Mouse (Mus musculus) adrenal gland, adult 10 weeks (tissue): ENCODE measurements around the gene S100a14. TPM values are rescaled to one million over a fixed set of nuclear protein-coding genes. Genes with fewer than 3 reads are reported as not detected.

Experiments
- polyA plus RNA-seq: library from polyadenylated mRNA; stranded (reverse); fragments of 350-450 nt; fragmentation: Illumina TruSeq; extraction: RNeasy Lipid Tissue Mini Kit (QIAGEN cat#74804); gene quantifications from one replicate; pipeline ENCODE4 v1.2.3, GENCODE M21; 2014; ENCODE audit warnings: low read depth, low replicate concordance

Gene S100a14
- not detected for polyA plus RNA-seq

GRCm38 (mm10) chr3:90526580-90526979 is at the start of gene S100a14:
TSS of gene S100a14 (plus strand) at chr3:90526856.

GRCm38 (mm10) chr3:90490696-90491256 is 35.9 kb upstream of the S100a14 start, which contains the start of gene Snapin:
TSS of gene Snapin (minus strand) at chr3:90491033.

GRCm38 (mm10) chr3:90508950-90509746 is 17.5 kb upstream of the S100a14 start, which contains the start of gene Chtop:
TSS of gene Chtop (minus strand) at chr3:90509498.

GRCm38 (mm10) chr3:90513796-90514590 is 12.7 kb upstream of the S100a14 start, which contains the start of the genes S100a1 and S100a13:
TSS of gene S100a1 (minus strand) at chr3:90514392.
TSS of gene S100a13 (plus strand) at chr3:90514435.

GRCm38 (mm10) chr3:90537141-90537904 is 10.7 kb downstream of the S100a14 start, which contains the start of gene S100a16:
TSS of gene S100a16 (plus strand) at chr3:90537254.

GRCm38 (mm10) chr3:90560008-90560628 is 33.5 kb downstream of the S100a14 start, which contains the start of gene S100a3:
TSS of gene S100a3 (plus strand) at chr3:90560578.

Other genes with a start within 250 kb of the S100a14 start
- 58.7 TPM for gene Gatad2b, start 233.7 kb upstream of the S100a14 start, polyA plus RNA-seq
- gene Slc27a3, start 136.9 kb upstream of the S100a14 start, polyA plus RNA-seq, result 1.7 TPM
- 32.7 TPM for gene Ints3, start 93.2 kb upstream of the S100a14 start, polyA plus RNA-seq
- gene Npr1, start 61.0 kb upstream of the S100a14 start, polyA plus RNA-seq, result 159 TPM
- gene Ilf2, start 50.7 kb upstream of the S100a14 start, polyA plus RNA-seq, result 73.4 TPM
- gene Snapin, start 35.8 kb upstream of the S100a14 start, polyA plus RNA-seq, result 156 TPM
- gene Chtop, start 17.4 kb upstream of the S100a14 start, polyA plus RNA-seq, result 164 TPM
- gene S100a1, start 12.5 kb upstream of the S100a14 start, polyA plus RNA-seq, result 54.6 TPM
- gene S100a13, start 12.4 kb upstream of the S100a14 start, polyA plus RNA-seq, result 14.9 TPM
- 41.3 TPM for gene S100a16, start 10.4 kb downstream of the S100a14 start, polyA plus RNA-seq
- gene S100a3, start 33.7 kb downstream of the S100a14 start, polyA plus RNA-seq, result not detected
- not detected for gene S100a2, start 63.4 kb downstream of the S100a14 start, polyA plus RNA-seq
- not detected for gene Gm42674, start 75.0 kb downstream of the S100a14 start, polyA plus RNA-seq
- gene S100a4, start 76.9 kb downstream of the S100a14 start, polyA plus RNA-seq, result 5.6 TPM
- not detected for gene S100a5, start 81.7 kb downstream of the S100a14 start, polyA plus RNA-seq
- 20.2 TPM for gene S100a6, start 86.0 kb downstream of the S100a14 start, polyA plus RNA-seq
- gene S100a7a, start 127.2 kb downstream of the S100a14 start, polyA plus RNA-seq, result 0.47 TPM
- gene S100a8, start 142.1 kb downstream of the S100a14 start, polyA plus RNA-seq, result 4.1 TPM
- not detected for gene S100a9, start 168.9 kb downstream of the S100a14 start, polyA plus RNA-seq
- gene Pglyrp4, start 200.1 kb downstream of the S100a14 start, polyA plus RNA-seq, result not detected